Mouse (Mus musculus) heart, adult 11 months (tissue): Measurements from ENCODE around the gene Mcoln2.
"Not testable (repeated sequence)": the region's sequence is repeated elsewhere in the genome, so short reads cannot be mapped to it uniquely, and the experiment has no call there.

ENCODE experiments used
- DNase-seq: peaks from one replicate; pipeline ENCODE4 v3.0.0; 2022

Gene Mcoln2

GRCm38 (mm10) chr3:146189933-146190332 is 40.3 kb downstream of the Mcoln2 start:
- DNase-seq, result no peak

GRCm38 (mm10) chr3:146192507-146192906 is 42.9 kb downstream of the Mcoln2 start:
- DNase-seq, result no peak

GRCm38 (mm10) chr3:146195153-146195552 is 45.5 kb downstream of the Mcoln2 start:
- no peak for DNase-seq

DNA sequence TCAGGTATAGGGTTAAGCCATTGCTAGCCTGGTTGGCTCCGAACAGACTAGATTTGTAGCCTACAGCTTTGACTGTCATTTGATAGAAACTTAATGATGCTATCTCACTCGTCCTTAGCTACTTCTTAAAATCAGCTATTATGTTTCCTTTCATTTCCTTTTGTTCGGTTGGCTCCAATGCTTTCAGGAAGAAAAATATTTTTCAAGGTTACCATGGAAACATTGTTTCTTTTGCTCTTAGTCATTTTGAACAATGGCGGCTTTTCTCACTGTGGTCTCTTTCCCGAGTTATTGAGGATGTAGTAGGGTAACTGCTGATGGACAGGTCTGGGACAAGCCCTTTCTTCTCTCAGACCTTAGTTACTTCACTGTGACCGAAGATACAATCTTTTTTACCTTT is 46.7 kb downstream of the Mcoln2 start:
- DNase-seq, result no peak

- DNase-seq, result no peak
Observed at GRCm38 (mm10) chr3:146196780-146197743, 47.4 kb downstream of the Mcoln2 start.

DNA sequence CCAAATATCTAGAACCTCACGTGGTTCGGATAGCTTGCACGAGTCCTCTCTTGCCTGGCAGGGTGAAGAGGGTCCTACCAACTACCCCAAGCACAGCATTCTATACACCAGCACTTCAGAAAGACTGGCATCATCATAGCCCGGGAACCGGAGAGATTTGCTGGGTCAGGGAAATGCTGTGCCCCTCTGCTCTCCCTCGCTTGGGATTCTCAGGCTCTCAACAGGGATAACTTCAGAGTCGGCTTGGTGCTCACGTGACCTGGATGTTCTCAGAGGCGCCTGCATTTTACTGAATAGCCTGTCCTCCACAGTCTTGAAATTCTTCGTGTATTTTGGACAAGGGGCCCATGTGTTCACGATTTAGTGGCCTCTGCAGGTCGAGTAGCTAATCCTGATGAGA is 48.2 kb downstream of the Mcoln2 start:
- no peak for DNase-seq

DNA sequence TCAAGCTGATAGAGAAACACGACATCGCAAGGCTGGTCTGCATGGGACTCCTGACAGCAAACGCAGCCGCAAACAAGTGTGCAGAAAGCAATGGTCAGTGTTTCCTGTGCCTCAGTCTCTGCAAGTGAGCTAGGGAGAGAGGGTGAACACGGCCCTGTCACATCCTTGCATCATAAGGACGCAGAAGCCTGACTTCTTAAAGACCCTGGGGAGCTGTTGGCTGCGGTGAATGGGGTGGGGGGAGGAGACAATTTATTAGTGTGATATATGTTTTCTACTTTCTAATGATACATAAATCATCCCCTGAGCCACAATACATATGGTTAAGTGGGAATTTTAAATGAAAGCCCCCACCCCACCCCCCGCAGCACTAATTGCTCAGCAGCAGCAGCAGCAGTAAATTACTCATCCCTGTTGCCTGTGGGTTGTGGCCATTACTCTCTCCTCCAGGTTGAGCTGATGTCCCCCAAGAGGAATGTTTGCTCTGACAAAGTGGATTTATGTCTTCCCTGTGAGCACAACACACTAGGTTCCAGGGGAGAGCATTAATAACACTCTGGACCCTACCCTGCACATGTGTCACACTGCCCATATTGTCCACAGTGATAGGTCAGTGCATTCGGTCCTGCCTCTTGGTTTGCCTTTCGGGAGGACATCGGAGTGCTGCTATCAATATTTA is 49.3 kb downstream of the Mcoln2 start:
- no peak for DNase-seq

- DNase-seq, result no peak
Observed at GRCm38 (mm10) chr3:146199486-146199885, 49.9 kb downstream of the Mcoln2 start.

GRCm38 (mm10) chr3:146204375-146204774 is 54.7 kb downstream of the Mcoln2 start:
- DNase-seq, result no peak

- DNase-seq, result peak; percentile 64
Observed at GRCm38 (mm10) chr3:146205305-146205704, 55.7 kb downstream of the Mcoln2 start.

GRCm38 (mm10) chr3:146206635-146207034 is 57.0 kb downstream of the Mcoln2 start:
- no peak for DNase-seq

GRCm38 (mm10) chr3:146207440-146207839 is 57.8 kb downstream of the Mcoln2 start:
- no peak for DNase-seq

DNA sequence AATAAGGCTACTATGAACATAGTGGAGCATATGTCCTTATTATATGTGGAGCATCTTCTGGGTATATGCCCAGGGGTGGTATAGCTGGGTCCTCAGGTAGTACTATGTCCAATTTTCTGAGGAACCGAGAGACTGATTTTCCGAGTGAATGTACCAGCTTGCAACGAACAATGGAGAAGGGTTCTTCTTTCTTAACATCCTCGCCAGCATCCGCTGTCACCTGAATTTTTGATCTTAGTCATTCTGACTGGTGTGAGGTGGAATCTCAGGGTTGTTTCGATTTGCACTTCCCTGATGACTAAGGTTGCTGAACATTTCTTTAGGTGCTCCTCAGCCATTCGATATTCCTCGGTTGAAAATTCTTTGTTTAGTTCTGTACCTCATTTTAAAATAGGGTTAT is 60.1 kb downstream of the Mcoln2 start:
- DNase-seq, result not testable (repeated sequence)

GRCm38 (mm10) chr3:146211141-146211747 is 61.6 kb downstream of the Mcoln2 start:
- DNase-seq, result no peak

- no peak for DNase-seq
Observed at GRCm38 (mm10) chr3:146211964-146212363, 62.3 kb downstream of the Mcoln2 start.

DNA sequence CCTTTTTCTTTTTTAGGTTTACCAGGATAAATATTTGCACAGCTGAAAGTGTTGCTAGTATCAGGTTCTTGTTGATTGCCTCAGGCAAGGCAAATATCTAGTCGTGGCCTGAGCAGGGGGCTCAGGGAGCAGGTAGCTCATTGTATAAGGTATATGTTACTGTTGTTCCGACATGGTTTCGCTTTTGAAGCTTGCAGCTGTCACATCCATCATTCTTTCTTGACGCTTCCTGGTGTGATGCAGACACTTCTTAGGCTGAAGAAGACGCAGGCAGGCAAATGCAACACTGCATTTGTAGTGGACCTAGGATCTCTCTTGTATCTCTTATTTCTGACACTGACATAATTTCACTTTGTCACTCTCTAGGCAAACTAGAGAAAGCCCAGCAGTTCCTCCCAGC is 63.7 kb downstream of the Mcoln2 start:
- DNase-seq, result no peak

DNA sequence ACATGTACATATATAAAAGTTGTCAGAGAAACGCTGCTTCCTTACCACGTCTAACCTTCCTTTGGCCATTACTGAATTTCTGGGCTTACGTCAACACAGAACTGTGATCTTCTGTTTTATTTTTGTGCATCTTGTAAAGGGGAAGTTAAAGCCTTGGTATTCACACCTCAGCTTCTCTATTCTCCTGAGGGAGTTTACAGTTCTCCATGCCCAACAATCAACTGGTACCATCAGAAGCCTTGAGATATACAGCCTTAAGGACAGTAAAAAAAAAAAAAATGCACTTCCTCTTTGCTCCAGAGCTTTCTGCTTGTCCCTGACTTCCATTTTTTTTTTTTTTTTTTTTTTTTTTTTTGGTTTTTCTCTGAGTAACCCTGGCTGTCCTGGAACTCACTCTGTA is 66.9 kb downstream of the Mcoln2 start:
- no peak for DNase-seq

DNA sequence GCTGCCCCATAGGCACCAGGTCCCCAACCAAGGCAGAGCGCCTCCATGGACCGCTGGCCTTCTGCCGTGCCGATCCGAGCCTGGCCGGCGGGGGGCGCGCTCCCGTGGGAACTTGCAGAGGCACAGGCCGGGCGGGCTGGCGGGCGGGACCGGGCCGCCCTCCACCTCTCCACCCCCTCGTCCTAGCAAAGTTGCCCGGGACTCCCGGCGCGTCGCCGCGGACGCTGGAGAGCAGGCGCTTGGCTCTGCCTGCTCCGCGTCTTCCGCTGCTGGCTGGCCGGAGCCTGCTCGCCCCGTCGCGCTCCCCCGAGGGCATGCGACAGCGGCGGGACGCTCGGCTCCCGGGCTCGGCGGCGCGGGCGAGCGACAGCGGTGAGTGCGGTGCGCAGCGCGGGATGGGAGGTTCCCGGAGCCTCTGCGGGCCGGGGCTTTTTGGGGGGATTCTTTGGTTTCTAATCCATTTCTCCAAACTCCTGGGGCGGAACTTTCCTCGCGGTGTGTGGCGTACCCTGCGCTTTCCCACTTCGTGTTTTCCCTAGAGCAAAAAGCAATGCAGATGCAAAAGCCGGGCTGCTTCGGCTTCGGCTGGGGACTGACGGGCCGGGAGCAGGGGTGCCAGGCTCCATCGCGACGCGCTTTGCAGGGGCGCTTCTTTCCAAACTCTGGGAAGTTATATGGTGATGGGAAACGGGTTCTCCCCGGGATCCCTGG is 71.3 kb downstream of the Mcoln2 start, which contains the start of gene Lpar3:
TSS of gene Lpar3 (plus strand) at position 188 of the 711 bp plus-strand sequence.
- DNase-seq, result peak; percentile 92

DNA sequence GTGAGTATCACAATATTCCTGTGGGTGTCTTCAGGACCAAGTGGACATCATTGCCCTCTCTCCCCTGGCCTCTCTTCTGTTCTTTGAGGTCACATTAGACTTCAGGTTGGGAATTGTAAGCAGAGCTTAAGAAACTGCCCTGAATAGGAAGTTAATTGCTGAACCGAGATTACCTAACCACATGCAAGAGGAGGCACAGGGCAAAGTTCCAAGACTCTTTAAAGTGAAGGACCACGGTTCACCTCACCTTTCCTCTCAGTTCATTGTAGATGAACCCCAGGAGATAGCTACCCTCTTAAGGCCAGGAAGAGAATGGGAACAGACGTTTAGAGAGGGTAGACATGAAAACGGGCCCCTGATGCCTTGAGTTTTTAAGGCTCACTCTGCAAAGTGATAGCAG is 74.6 kb downstream of the Mcoln2 start:
- DNase-seq, result no peak

GRCm38 (mm10) chr3:146225061-146225761 is 75.6 kb downstream of the Mcoln2 start:
- DNase-seq, result no peak

DNA sequence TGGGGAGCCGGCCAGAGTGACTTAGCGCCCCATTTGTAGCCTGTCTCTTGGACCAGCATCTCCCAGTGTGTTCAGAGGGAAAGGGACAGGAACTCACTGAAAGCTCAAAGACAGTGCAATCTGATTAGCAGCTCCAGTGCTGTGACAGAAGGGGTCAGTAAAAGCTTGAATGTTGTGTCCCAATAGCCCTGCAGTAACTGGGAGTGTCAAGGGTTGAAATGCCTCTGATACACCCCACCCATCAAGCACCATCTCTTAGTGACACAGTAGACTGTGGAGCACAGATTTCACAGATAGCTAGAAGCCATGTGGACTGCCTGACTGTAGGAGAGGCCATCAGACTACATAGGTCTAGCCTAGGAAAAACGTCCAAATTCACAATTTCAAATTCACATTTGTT is 77.8 kb downstream of the Mcoln2 start:
- peak; percentile 77 for DNase-seq
